Mouse (Mus musculus) MEL (cell line): ENCODE data around the gene Rln1.

ENCODE experiments used
- CTCF ChIP-seq, 3 experiments: IDR thresholded peaks in 2 of 3; conservative IDR thresholded peaks in 1 of 3; 2 replicates each; pipeline ENCODE4 v1.5.1; 2011 to 2012; ENCODE audit warnings: low read length in 3 of 3, low read depth in 2 of 3, mild to moderate bottlenecking in 2 of 3, improper control_type of control experiment in 1 of 3, inconsistent platforms in 1 of 3, mixed read lengths in 1 of 3, moderate library complexity in 1 of 3; ENCODE audit not compliant: control insufficient read depth in 1 of 3, insufficient read depth in 1 of 3, poor library complexity in 1 of 3, severe bottlenecking in 1 of 3
- ETS1 ChIP-seq: IDR thresholded peaks from 2 replicates; pipeline ENCODE4 v1.6.1; 2012; ENCODE audit warnings: low read depth, mild to moderate bottlenecking, inconsistent platforms, low read length, improper control_type of control experiment, moderate library complexity
- HCFC1 ChIP-seq: IDR thresholded peaks from 2 replicates; pipeline ENCODE4 v1.6.1; 2012; ENCODE audit warnings: low read depth, mild to moderate bottlenecking, inconsistent platforms, low read length, improper control_type of control experiment, moderate library complexity
- MAFK ChIP-seq: IDR thresholded peaks from 2 replicates; pipeline ENCODE4 v1.6.1; 2011; ENCODE audit warnings: low read depth, mild to moderate bottlenecking, low read length, improper control_type of control experiment, borderline replicate concordance
- MAX ChIP-seq: IDR thresholded peaks from 2 replicates; pipeline ENCODE4 v1.6.1; 2011; ENCODE audit warnings: low read length, improper control_type of control experiment
- MAZ ChIP-seq: IDR thresholded peaks from 2 replicates; pipeline ENCODE4 v1.6.1; 2012; ENCODE audit warnings: low read depth, mild to moderate bottlenecking, inconsistent platforms, low read length, improper control_type of control experiment
- MXI1 ChIP-seq: IDR thresholded peaks from 2 replicates; pipeline ENCODE4 v1.6.1; 2011; ENCODE audit warnings: mild to moderate bottlenecking, low read depth, low read length, improper control_type of control experiment
- POLR2A ChIP-seq, 2 experiments: IDR thresholded peaks; 2 replicates each; pipeline ENCODE4 v1.6.1; 2011 to 2012; ENCODE audit warnings: low read length in 2 of 2, mild to moderate bottlenecking in 2 of 2, control low read depth in 1 of 2, improper control_type of control experiment in 1 of 2, low read depth in 1 of 2, moderate library complexity in 1 of 2; ENCODE audit not compliant: control insufficient read depth in 1 of 2, insufficient read depth in 1 of 2, poor library complexity in 1 of 2
- RAD21 ChIP-seq: IDR thresholded peaks from 2 replicates; pipeline ENCODE4 v1.6.1; 2011; ENCODE audit warnings: mild to moderate bottlenecking, low read depth, low read length, improper control_type of control experiment
- UBTF ChIP-seq: IDR thresholded peaks from 2 replicates; pipeline ENCODE4 v1.6.1; 2012; ENCODE audit warnings: low read depth, mild to moderate bottlenecking, inconsistent platforms, low read length, improper control_type of control experiment, moderate library complexity, borderline replicate concordance; ENCODE audit not compliant: insufficient read depth
- ZC3H11A ChIP-seq: IDR thresholded peaks from 2 replicates; pipeline ENCODE4 v1.6.1; 2012; ENCODE audit warnings: low read depth, mild to moderate bottlenecking, inconsistent platforms, low read length, improper control_type of control experiment

- TF ChIP-seq CTCF (IDR thresholded peaks at IDR 0.05 in 2 of 3, conservative IDR thresholded peaks at IDR 0.05 in 1 of 3; ENCODE audit: control insufficient read depth in 1 of 3, insufficient read depth in 1 of 3, low read depth in 2 of 3, low read length in 3 of 3, poor library complexity in 1 of 3, severe bottlenecking in 1 of 3) = no peak
- no peak for TF ChIP-seq MAFK
- no peak for TF ChIP-seq ZC3H11A
- no peak for TF ChIP-seq HCFC1
- TF ChIP-seq RAD21 = no peak
- no peak for TF ChIP-seq UBTF
- no peak for TF ChIP-seq POLR2A (IDR thresholded peaks at IDR 0.05; ENCODE audit: control insufficient read depth in 1 of 2, insufficient read depth in 1 of 2, low read depth in 1 of 2, low read length in 2 of 2, poor library complexity in 1 of 2)
- no peak for TF ChIP-seq MAX
- TF ChIP-seq MAZ = no peak
- TF ChIP-seq MXI1 = no peak
- no peak for TF ChIP-seq ETS1
These were observed 8.1 kb downstream of the Rln1 start for GRCm38 (mm10) chr19:29326396-29326795.
